Mouse (Mus musculus): ENCODE data around the gene Pla2g6.

GRCm38 (mm10) chr15:79351331-79351767, 23.2 kb upstream of the Pla2g6 start:
- TF ChIP-seq CTCF (IDR thresholded peaks at IDR 0.05; ENCODE audit: extremely low read depth, insufficient read depth, insufficient read length, insufficient replicate concordance), result no peak
- TF ChIP-seq POLR2A (IDR thresholded peaks at IDR 0.05; ENCODE audit: low read depth, low read length), result no peak

Data from spleen, adult 2 months (tissue).